Mouse (Mus musculus): ENCODE data around the gene Gramd1a. TPM values are rescaled to one million over a fixed set of nuclear protein-coding genes. Genes with fewer than 3 reads are reported as not detected.

Gramd1a gene
- total and polyA plus RNA-seq, 2 experiments from 2014 or later: 25.9 to 53.9 TPM

- Histone ChIP-seq H3K27ac (ENCODE audit: low read depth) (no peak overlapping the region), H3K27me3 (ENCODE audit: control insufficient read depth, insufficient read depth, low read length) (no peaks in the 10 kb centered on the region; the same call in 1 of the 2 replicates), H3K4me2 (ENCODE audit: low read depth, low read length) (no peak overlapping the region), H3K4me1 (ENCODE audit: control insufficient read depth, insufficient read depth) (no peaks in the 10 kb centered on the region; the same call in 1 of the 2 replicates), H3K9me3 (replicated peaks; ENCODE audit: control insufficient read depth, low read length) (no peaks in the 10 kb centered on the region), H3K9ac (replicated peaks; ENCODE audit: low read depth, low read length) (no peak overlapping the region), H3K4me3 (ENCODE audit: low read depth, low read length) (no peak overlapping the region), H3K36me3 (replicated peaks; ENCODE audit: control insufficient read depth, insufficient read depth, low read length) (no peaks in the 10 kb centered on the region)
- no peak for ATAC-seq (ENCODE audit: insufficient read depth, low read depth)
- no peak for DNase-seq (ENCODE audit: low spot score)
- no peak for TF ChIP-seq CTCF (IDR thresholded peaks at IDR 0.05; ENCODE audit: low read depth)
- no peak for TF ChIP-seq EP300 (IDR thresholded peaks at IDR 0.05; ENCODE audit: low read depth)
- 31% methylated on average over 1 of the region's 1 CpGs for WGBS
Observed at GRCm38 (mm10) chr7:31081106-31081505, 74.6 kb downstream of the Gramd1a start.

GRCm38 (mm10) chr7:31080611-31081010 lies 75.1 kb downstream of the Gramd1a start:
- no peak overlapping the region for H3K27ac ChIP-seq (ENCODE audit: low read depth)
- H3K27me3 ChIP-seq (ENCODE audit: control insufficient read depth, insufficient read depth, low read length): no peaks in the 10 kb centered on the region; the same call in 1 of the 2 replicates
- DNase-seq (ENCODE audit: low spot score) (no peak), ATAC-seq (ENCODE audit: insufficient read depth, low read depth) (no peak)
- H3K9ac ChIP-seq (replicated peaks; ENCODE audit: low read depth, low read length): no peak overlapping the region
- H3K4me1 ChIP-seq (ENCODE audit: control insufficient read depth, insufficient read depth): no peaks in the 10 kb centered on the region; the same call in 1 of the 2 replicates
- no peaks in the 10 kb centered on the region for H3K9me3 ChIP-seq (replicated peaks; ENCODE audit: control insufficient read depth, low read length)
- no peak overlapping the region for H3K4me3 ChIP-seq (ENCODE audit: low read depth, low read length)
- no peak for TF ChIP-seq CTCF (IDR thresholded peaks at IDR 0.05; ENCODE audit: low read depth)
- WGBS: 62% methylated on average over 3 of the region's 3 CpGs
- no peak overlapping the region for H3K4me2 ChIP-seq (ENCODE audit: low read depth, low read length)
- no peaks in the 10 kb centered on the region for H3K36me3 ChIP-seq (replicated peaks; ENCODE audit: control insufficient read depth, insufficient read depth, low read length)

Other genes starting within 250 kb of the Gramd1a start
- gene Mag, start 241.0 kb downstream of the Gramd1a start, total RNA-seq (2014; rRNA removed; ENCODE audit: low replicate concordance): 0.38 and 1.2 TPM in 2 replicates
- gene Mag, start 241.0 kb downstream of the Gramd1a start, polyA plus RNA-seq (2015; fragmentation: Nextera tagmentation; extraction: Ambion mirVana): 0.07 and 0.10 TPM in 2 replicates
- not detected in 2 replicates for gene Hamp2, start 231.2 kb downstream of the Gramd1a start, total RNA-seq (2014; rRNA removed; ENCODE audit: low replicate concordance)
- gene Hamp2, start 231.2 kb downstream of the Gramd1a start, polyA plus RNA-seq (2015; fragmentation: Nextera tagmentation; extraction: Ambion mirVana): 0.44 TPM in 1 of 2 replicates, not detected in the other
- 42.0 TPM in 1 of 2 replicates, not detected in the other for gene Hamp, start 211.9 kb downstream of the Gramd1a start, total RNA-seq (2014; rRNA removed; ENCODE audit: low replicate concordance)
- gene Hamp, start 211.9 kb downstream of the Gramd1a start, polyA plus RNA-seq (2015; fragmentation: Nextera tagmentation; extraction: Ambion mirVana): 1.7 and 4.0 TPM in 2 replicates
- gene Usf2, start 199.1 kb downstream of the Gramd1a start, total RNA-seq (2014; rRNA removed; ENCODE audit: low replicate concordance): 101 and 109 TPM in 2 replicates
- gene Usf2, start 199.1 kb downstream of the Gramd1a start, polyA plus RNA-seq (2015; fragmentation: Nextera tagmentation; extraction: Ambion mirVana): 16.5 and 16.7 TPM in 2 replicates
- 6.2 and 12.8 TPM in 2 replicates for gene Lsr, start 182.4 kb downstream of the Gramd1a start, total RNA-seq (2014; rRNA removed; ENCODE audit: low replicate concordance)
- 4.0 and 4.1 TPM in 2 replicates for gene Lsr, start 182.4 kb downstream of the Gramd1a start, polyA plus RNA-seq (2015; fragmentation: Nextera tagmentation; extraction: Ambion mirVana)
- 0.77 TPM in 1 of 2 replicates, not detected in the other for gene Fam187b, start 182.1 kb downstream of the Gramd1a start, total RNA-seq (2014; rRNA removed; ENCODE audit: low replicate concordance)
- 0.18 and 0.58 TPM in 2 replicates for gene Fam187b, start 182.1 kb downstream of the Gramd1a start, polyA plus RNA-seq (2015; fragmentation: Nextera tagmentation; extraction: Ambion mirVana)
- 54.3 and 69.7 TPM in 2 replicates for gene Fxyd5, start 113.4 kb downstream of the Gramd1a start, total RNA-seq (2014; rRNA removed; ENCODE audit: low replicate concordance)
- 41.5 and 46.4 TPM in 2 replicates for gene Fxyd5, start 113.4 kb downstream of the Gramd1a start, polyA plus RNA-seq (2015; fragmentation: Nextera tagmentation; extraction: Ambion mirVana)
- 5.8 TPM in 1 of 2 replicates, not detected in the other for gene Fxyd7, start 104.4 kb downstream of the Gramd1a start, total RNA-seq (2014; rRNA removed; ENCODE audit: low replicate concordance)
- gene Fxyd7, start 104.4 kb downstream of the Gramd1a start, polyA plus RNA-seq (2015; fragmentation: Nextera tagmentation; extraction: Ambion mirVana): 0.67 and 0.72 TPM in 2 replicates
- gene Fxyd1, start 98.7 kb downstream of the Gramd1a start, total RNA-seq (2014; rRNA removed; ENCODE audit: low replicate concordance): 499 and 572 TPM in 2 replicates
- 1,579 and 1,586 TPM in 2 replicates for gene Fxyd1, start 98.7 kb downstream of the Gramd1a start, polyA plus RNA-seq (2015; fragmentation: Nextera tagmentation; extraction: Ambion mirVana)
- gene Lgi4, start 96.6 kb downstream of the Gramd1a start, total RNA-seq (2014; rRNA removed; ENCODE audit: low replicate concordance): 0.27 and 2.7 TPM in 2 replicates
- 0.08 and 0.19 TPM in 2 replicates for gene Lgi4, start 96.6 kb downstream of the Gramd1a start, polyA plus RNA-seq (2015; fragmentation: Nextera tagmentation; extraction: Ambion mirVana)
- gene Fxyd3, start 79.2 kb downstream of the Gramd1a start, total RNA-seq (2014; rRNA removed; ENCODE audit: low replicate concordance): 0.81 and 0.92 TPM in 2 replicates
- 0.66 and 2.4 TPM in 2 replicates for gene Fxyd3, start 79.2 kb downstream of the Gramd1a start, polyA plus RNA-seq (2015; fragmentation: Nextera tagmentation; extraction: Ambion mirVana)
- 6.7 and 10.5 TPM in 2 replicates for gene Hpn, start 40.6 kb downstream of the Gramd1a start, total RNA-seq (2014; rRNA removed; ENCODE audit: low replicate concordance)
- gene Hpn, start 40.6 kb downstream of the Gramd1a start, polyA plus RNA-seq (2015; fragmentation: Nextera tagmentation; extraction: Ambion mirVana): 1.3 and 1.7 TPM in 2 replicates
- gene Scn1b, start 28.9 kb downstream of the Gramd1a start, total RNA-seq (2014; rRNA removed; ENCODE audit: low replicate concordance): 4.7 and 28.3 TPM in 2 replicates
- gene Scn1b, start 28.9 kb downstream of the Gramd1a start, polyA plus RNA-seq (2015; fragmentation: Nextera tagmentation; extraction: Ambion mirVana): 4.2 and 5.3 TPM in 2 replicates
- not detected in 2 replicates for gene Scgb2b2, start 134.6 kb upstream of the Gramd1a start, total RNA-seq (2014; rRNA removed; ENCODE audit: low replicate concordance)
- gene Scgb2b2, start 134.6 kb upstream of the Gramd1a start, polyA plus RNA-seq (2015; fragmentation: Nextera tagmentation; extraction: Ambion mirVana): not detected in 2 replicates
- gene Scgb1b2, start 135.9 kb upstream of the Gramd1a start, total RNA-seq (2014; rRNA removed; ENCODE audit: low replicate concordance): not detected in 2 replicates
- not detected in 2 replicates for gene Scgb1b2, start 135.9 kb upstream of the Gramd1a start, polyA plus RNA-seq (2015; fragmentation: Nextera tagmentation; extraction: Ambion mirVana)
- not detected in 2 replicates for gene Scgb2b3, start 206.2 kb upstream of the Gramd1a start, total RNA-seq (2014; rRNA removed; ENCODE audit: low replicate concordance)
- gene Scgb2b3, start 206.2 kb upstream of the Gramd1a start, polyA plus RNA-seq (2015; fragmentation: Nextera tagmentation; extraction: Ambion mirVana): not detected in 2 replicates
- not detected in 2 replicates for gene Scgb1b3, start 219.7 kb upstream of the Gramd1a start, total RNA-seq (2014; rRNA removed; ENCODE audit: low replicate concordance)
- gene Scgb1b3, start 219.7 kb upstream of the Gramd1a start, polyA plus RNA-seq (2015; fragmentation: Nextera tagmentation; extraction: Ambion mirVana): not detected in 2 replicates